Mouse (Mus musculus): ENCODE results near the gene Oard1. TPM values are rescaled to one million over a fixed set of nuclear protein-coding genes. Genes with fewer than 3 reads are reported as not detected.

The Oard1 gene
- total and polyA plus RNA-seq, 3 experiments, result 30.6 to 59.4 (median 32.6) TPM

GRCm38 (mm10) chr17:48451753-48452444 is 42.1 kb downstream of the Oard1 start:
- no peak overlapping the region for H3K4me2 ChIP-seq (ENCODE audit: insufficient read depth, low read depth, poor library complexity, severe bottlenecking)
- no peaks in the 10 kb centered on the region for H3K9me3 ChIP-seq (replicated peaks; ENCODE audit: low read length)
- no peak for TF ChIP-seq ZC3H11A (IDR thresholded peaks at IDR 0.05; ENCODE audit: low read depth, low read length)
- no peak for TF ChIP-seq NRF1 (IDR thresholded peaks at IDR 0.05; ENCODE audit: low read depth, low read length)
- TF ChIP-seq SIN3A (IDR thresholded peaks at IDR 0.05; ENCODE audit: low read length), result no peak
- TF ChIP-seq POLR2A (IDR thresholded peaks at IDR 0.05; ENCODE audit: low read depth, low read length), result no peak
- TF ChIP-seq JUND (conservative IDR thresholded peaks at IDR 0.05; ENCODE audit: low read depth, low read length), result no peak
- no peak for TF ChIP-seq NELFE (IDR thresholded peaks at IDR 0.05; ENCODE audit: low read depth, low read length)
- no peak for TF ChIP-seq UBTF (IDR thresholded peaks at IDR 0.05; ENCODE audit: low read depth, low read length)
- no peak for TF ChIP-seq USF2 (conservative IDR thresholded peaks at IDR 0.05; ENCODE audit: low read depth, low read length)
- no peak for TF ChIP-seq CHD2 (IDR thresholded peaks at IDR 0.05; ENCODE audit: low read length)
- no peak for TF ChIP-seq ZKSCAN1 (IDR thresholded peaks at IDR 0.05; ENCODE audit: borderline replicate concordance, low read depth, low read length)
- TF ChIP-seq MXI1 (IDR thresholded peaks at IDR 0.05; ENCODE audit: low read depth, low read length), result no peak
- no peak for TF ChIP-seq TBP (conservative IDR thresholded peaks at IDR 0.05; ENCODE audit: low read depth, low read length)
- TF ChIP-seq RCOR1 (conservative IDR thresholded peaks at IDR 0.05; ENCODE audit: low read depth, low read length), result no peak
- TF ChIP-seq GABPA (IDR thresholded peaks at IDR 0.05; ENCODE audit: insufficient replicate concordance, low read depth, low read length), result no peak
- no peak for TF ChIP-seq ZNF384 (IDR thresholded peaks at IDR 0.05; ENCODE audit: low read depth, low read length)
- no peak for TF ChIP-seq JUN (IDR thresholded peaks at IDR 0.05; ENCODE audit: insufficient read depth, low read depth, low read length)
- TF ChIP-seq CHD1 (IDR thresholded peaks at IDR 0.05; ENCODE audit: low read depth, low read length), result no peak
- no peak for TF ChIP-seq EP300 (IDR thresholded peaks at IDR 0.05; ENCODE audit: low read length)
- no peak for TF ChIP-seq BHLHE40 (IDR thresholded peaks at IDR 0.05; ENCODE audit: low read depth, low read length)
- dilution Hi-C loops (cut with MboI; ENCODE audit: extremely low pct_ligation_motif_present, extremely low pct_unique_long_range_greater_than_20kb, low sequenced_read_pairs) (no loop called here), in situ Hi-C loops (cut with MboI; ENCODE audit: low pct_ligation_motif_present, low pct_unique_long_range_greater_than_20kb, low sequenced_read_pairs) (loop anchor here (10.0 to 25.0 kb wide), 2 partner anchors 153 to 960 kb away; no protein-coding TSS in a partner anchor)
- no peak for DNase-seq (ENCODE audit: extremely low read depth)
- peaks cover 2% of the 10 kb centered on the region for H3K27me3 ChIP-seq (replicated peaks)
- H3K36me3 ChIP-seq (replicated peaks in 1 of 2; ENCODE audit: control insufficient read depth in 1 of 2, insufficient read depth in 1 of 2, low read length in 1 of 2), result no peaks in the 10 kb centered on the region
- peaks cover 3% of the 10 kb centered on the region in 2 experiments; a peak in 2 of 4 replicates for H3K4me1 ChIP-seq (ENCODE audit: control insufficient read depth in 1 of 2, insufficient read depth in 2 of 2)
- H3K9ac ChIP-seq (ENCODE audit: insufficient read depth, low read depth), result no peak overlapping the region
- H3K79me2 ChIP-seq (replicated peaks; ENCODE audit: control insufficient read depth, extremely low read depth, insufficient read depth, poor library complexity, severe bottlenecking), result no peaks in the 10 kb centered on the region
- no peak overlapping the region for H3K4me3 ChIP-seq (replicated peaks in 1 of 3; ENCODE audit: low read depth in 2 of 3, low read length in 2 of 3, poor library complexity in 1 of 3)
- H3K27ac ChIP-seq (ENCODE audit: insufficient read depth, low read depth), result no peak overlapping the region

DNA sequence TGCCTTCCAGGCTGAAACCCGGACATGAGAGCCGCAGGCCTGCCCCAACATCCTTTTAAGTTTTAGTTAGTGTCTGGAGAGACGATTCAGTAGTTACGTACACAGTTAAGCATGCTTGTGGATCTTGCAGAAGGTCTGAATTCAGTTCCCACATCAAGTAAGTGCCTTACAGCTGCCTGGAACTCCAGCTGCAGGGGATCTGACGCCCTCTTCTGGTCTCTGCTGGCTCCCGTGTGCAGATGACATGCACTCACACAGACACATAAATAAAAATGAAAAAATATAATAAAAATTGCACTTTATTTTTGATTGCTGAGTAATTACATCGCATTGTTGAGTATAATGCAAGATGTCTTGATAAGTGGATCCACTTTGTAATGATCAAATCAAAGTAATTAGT is 43.7 kb downstream of the Oard1 start:
- H3K27ac ChIP-seq (ENCODE audit: insufficient read depth, low read depth), result no peak overlapping the region
- H3K9me3 ChIP-seq (replicated peaks; ENCODE audit: low read length), result no peaks in the 10 kb centered on the region
- dilution Hi-C loops (cut with MboI; ENCODE audit: extremely low pct_ligation_motif_present, extremely low pct_unique_long_range_greater_than_20kb, low sequenced_read_pairs) (no loop called here), in situ Hi-C loops (cut with MboI; ENCODE audit: low pct_ligation_motif_present, low pct_unique_long_range_greater_than_20kb, low sequenced_read_pairs) (loop anchor here (10.0 to 25.0 kb wide), 2 partner anchors 151 to 959 kb away; no protein-coding TSS in a partner anchor)
- H3K9ac ChIP-seq (ENCODE audit: insufficient read depth, low read depth), result no peak overlapping the region
- peaks cover 2% of the 10 kb centered on the region for H3K27me3 ChIP-seq (replicated peaks)
- no peak for DNase-seq (ENCODE audit: extremely low read depth)
- TF ChIP-seq RAD21 (IDR thresholded peaks at IDR 0.05; ENCODE audit: low read depth, low read length) (peak; percentile 3), NRF1 (IDR thresholded peaks at IDR 0.05; ENCODE audit: low read depth, low read length) (no peak), ELF1 (IDR thresholded peaks at IDR 0.05; ENCODE audit: low read depth, low read length) (no peak), CTCF (conservative IDR thresholded peaks at IDR 0.05 in 1 of 2, IDR thresholded peaks at IDR 0.05 in 1 of 2; ENCODE audit: low read depth in 2 of 2, low read length in 2 of 2) (peak in 1 of 2 experiments; percentile 28; a peak in 1 of 4 replicates), GABPA (IDR thresholded peaks at IDR 0.05; ENCODE audit: insufficient replicate concordance, low read depth, low read length) (no peak)
- H3K36me3 ChIP-seq (replicated peaks in 1 of 2; ENCODE audit: control insufficient read depth in 1 of 2, insufficient read depth in 1 of 2, low read length in 1 of 2), result no peaks in the 10 kb centered on the region
- H3K4me2 ChIP-seq (ENCODE audit: insufficient read depth, low read depth, poor library complexity, severe bottlenecking), result no peak overlapping the region
- H3K4me1 ChIP-seq (ENCODE audit: control insufficient read depth in 1 of 2, insufficient read depth in 2 of 2), result peaks cover 3% of the 10 kb centered on the region in 2 experiments; a peak in 2 of 4 replicates
- H3K4me3 ChIP-seq (replicated peaks in 1 of 3; ENCODE audit: low read depth in 2 of 3, low read length in 2 of 3, poor library complexity in 1 of 3), result no peak overlapping the region
- H3K79me2 ChIP-seq (replicated peaks; ENCODE audit: control insufficient read depth, extremely low read depth, insufficient read depth, poor library complexity, severe bottlenecking), result no peaks in the 10 kb centered on the region

Measured in CH12.LX (cell line).